Mouse (Mus musculus) hindbrain, postnatal 0 days (tissue): ENCODE measurements around the gene Gak. TPM values are rescaled to one million over a fixed set of nuclear protein-coding genes. Genes with fewer than 3 reads are reported as not detected.

ENCODE experiments used
- ATAC-seq: fragments of 200-750 bp; cut with Nextera tagmentation; 2 replicates; pipeline ENCODE4 v1.8.0; 2017; ENCODE audit warnings: mild to moderate bottlenecking, moderate TSS enrichment, moderate library complexity
- DNase-seq: peaks from one replicate; pipeline ENCODE4 v3.0.0-alpha.2; 2015; ENCODE audit warnings: low spot score
- H3K27ac ChIP-seq: fragments of 300-500 bp; sonication (generic); 2 replicates; pipeline ENCODE4 v1.5.1; 2014; ENCODE audit warnings: mild to moderate bottlenecking
- H3K27me3 ChIP-seq: fragments of 300-500 bp; sonication (generic); 2 replicates; pipeline ENCODE4 v1.6.1; 2014; ENCODE audit warnings: low read length, mixed read lengths; ENCODE audit not compliant: insufficient read depth
- H3K36me3 ChIP-seq: fragments of 300-500 bp; sonication (generic); 2 replicates; pipeline ENCODE4 v1.6.1; 2014; ENCODE audit warnings: low read length, mixed read lengths; ENCODE audit not compliant: insufficient read depth
- H3K4me1 ChIP-seq: fragments of 300-500 bp; sonication (generic); 2 replicates; pipeline ENCODE4 v1.6.1; 2014; ENCODE audit warnings: antibody characterized with exemption, low read length, mixed read lengths; ENCODE audit not compliant: insufficient read depth
- H3K4me2 ChIP-seq: fragments of 300-500 bp; sonication (generic); 2 replicates; pipeline ENCODE4 v1.6.1; 2014; ENCODE audit warnings: low read depth, mild to moderate bottlenecking, low read length, moderate library complexity, mixed read lengths
- H3K4me3 ChIP-seq: fragments of 300-500 bp; sonication (generic); 2 replicates; pipeline ENCODE4 v1.5.1; 2014; ENCODE audit warnings: low read length
- H3K9ac ChIP-seq: fragments of 300-500 bp; sonication (generic); replicated peaks from 2 replicates; pipeline ENCODE4 v1.6.1; 2014; ENCODE audit warnings: mild to moderate bottlenecking, low read length, moderate library complexity, mixed read lengths
- H3K9me3 ChIP-seq: fragments of 300-500 bp; sonication (generic); 2 replicates; pipeline ENCODE4 v1.6.1; 2016; ENCODE audit warnings: low read length, mixed read lengths
- CTCF ChIP-seq: IDR thresholded peaks from 2 replicates; pipeline ENCODE4 v1.5.1; 2016; ENCODE audit warnings: antibody characterized with exemption, control low read depth, low read depth
- WGBS: fragments of 180-500 bp; shearing (Covaris S2); extraction: QIAGEN DNeasy Blood & Tissue Kit; methylation state at CpG from one replicate; pipeline ENCODE4 v1.1.7; 2014; 5-methylcytosine and 5-hydroxymethylcytosine counted together
- polyA plus RNA-seq: library from polyadenylated mRNA; unstranded; fragments of >200 nt; fragmentation: Nextera tagmentation; extraction: Ambion mirVana; gene quantifications from 2 replicates; pipeline ENCODE4 v1.2.1, GENCODE M21; 2015
- total RNA-seq: library from RNA; depleted of rRNA; stranded (reverse); fragments of >200 nt; gene quantifications from 2 replicates; pipeline ENCODE4 v1.2.3, GENCODE M21; 2014

Gak gene
- total and polyA plus RNA-seq, 2 experiments from 2014 or later = 43.5 to 75.5 TPM

DNA sequence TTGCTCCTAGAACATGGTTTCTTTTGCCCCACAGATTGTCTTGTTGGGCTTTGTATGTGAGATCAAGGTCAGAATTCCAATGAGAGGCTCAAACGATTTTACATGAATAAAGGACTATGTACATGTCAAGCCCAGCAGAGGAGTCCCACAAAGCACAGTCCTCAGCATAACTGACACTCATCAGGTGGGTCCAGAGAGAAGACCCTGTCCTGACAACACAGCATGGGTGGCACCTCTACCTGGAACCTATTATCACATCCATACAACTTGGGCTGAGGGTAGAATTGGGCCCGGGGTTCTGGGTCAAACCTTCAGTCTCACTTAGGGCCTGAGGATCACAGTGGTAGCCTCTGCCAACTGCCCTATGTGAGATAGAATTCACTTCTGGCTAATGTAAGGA, 64.2 kb downstream of the Gak start:
- H3K4me3 ChIP-seq = no peak overlapping the region

GRCm38 (mm10) chr5:108564346-108564745, 65.2 kb downstream of the Gak start:
- no peak overlapping the region for H3K4me2 ChIP-seq
- DNase-seq = no peak
- 81% methylated on average over 3 of the region's 3 CpGs for WGBS
- H3K36me3 ChIP-seq = peaks cover 19% of the 10 kb centered on the region
- ATAC-seq = no peak
- no peaks in the 10 kb centered on the region for H3K4me1 ChIP-seq
- no peak overlapping the region for H3K9ac ChIP-seq
- TF ChIP-seq CTCF = no peak
- H3K27ac ChIP-seq = no peak overlapping the region
- H3K9me3 ChIP-seq = no peaks in the 10 kb centered on the region
- no peak overlapping the region for H3K4me3 ChIP-seq
- H3K27me3 ChIP-seq = no peaks in the 10 kb centered on the region

More for the DNA sequence above, 64.2 kb downstream of the Gak start:
- Histone ChIP-seq H3K27me3 (no peaks in the 10 kb centered on the region), H3K9ac (no peak overlapping the region), H3K4me2 (no peak overlapping the region), H3K4me1 (no peaks in the 10 kb centered on the region), H3K27ac (no peak overlapping the region), H3K36me3 (peaks cover 30% of the 10 kb centered on the region), H3K9me3 (no peaks in the 10 kb centered on the region)
- DNase-seq (no peak), ATAC-seq (no peak)
- 95% methylated on average over 2 of the region's 2 CpGs for WGBS
- TF ChIP-seq CTCF = no peak

- H3K27me3 ChIP-seq = no peaks in the 10 kb centered on the region
- no peak for ATAC-seq
- H3K27ac ChIP-seq = no peak overlapping the region
- peaks cover under 1% of the 10 kb centered on the region; the same call in 1 of the 2 replicates for H3K36me3 ChIP-seq
- no peaks in the 10 kb centered on the region for H3K4me1 ChIP-seq
- H3K9ac ChIP-seq = no peak overlapping the region
- no peaks in the 10 kb centered on the region for H3K9me3 ChIP-seq
- no peak for DNase-seq
- 83% methylated on average over 2 of the region's 2 CpGs for WGBS
- no peak overlapping the region for H3K4me3 ChIP-seq
- no peak for TF ChIP-seq CTCF
- no peak overlapping the region for H3K4me2 ChIP-seq
Observed at GRCm38 (mm10) chr5:108562483-108562882, 67.1 kb downstream of the Gak start.

DNA sequence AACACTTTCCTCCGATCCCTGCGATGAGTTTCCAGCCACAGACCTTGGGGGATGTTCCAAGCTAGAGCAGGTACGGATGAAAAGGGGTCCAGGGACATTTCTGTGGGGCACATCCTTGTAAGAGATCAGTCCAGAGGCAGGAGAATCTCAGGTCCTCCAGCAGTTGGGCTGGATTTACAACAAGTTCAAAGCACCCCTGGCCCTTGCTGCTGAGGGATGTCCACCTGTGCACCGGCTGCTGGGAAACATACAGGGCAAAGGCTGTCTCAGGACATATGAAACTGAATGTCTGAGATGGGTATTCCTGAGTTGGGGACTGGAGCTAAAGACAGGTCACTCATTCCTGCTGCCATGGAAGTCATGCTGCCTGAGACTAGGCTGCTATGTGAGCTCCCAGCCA, 72.6 kb downstream of the Gak start:
- Histone ChIP-seq H3K4me3 (no peak overlapping the region), H3K9me3 (no peaks in the 10 kb centered on the region), H3K4me1 (no peaks in the 10 kb centered on the region), H3K27me3 (no peaks in the 10 kb centered on the region), H3K4me2 (no peak overlapping the region), H3K36me3 (no peaks in the 10 kb centered on the region), H3K27ac (no peak overlapping the region), H3K9ac (no peak overlapping the region)
- no peak for TF ChIP-seq CTCF
- no peak for DNase-seq
- WGBS = 85% methylated on average over 4 of the region's 4 CpGs
- ATAC-seq = no peak

DNA sequence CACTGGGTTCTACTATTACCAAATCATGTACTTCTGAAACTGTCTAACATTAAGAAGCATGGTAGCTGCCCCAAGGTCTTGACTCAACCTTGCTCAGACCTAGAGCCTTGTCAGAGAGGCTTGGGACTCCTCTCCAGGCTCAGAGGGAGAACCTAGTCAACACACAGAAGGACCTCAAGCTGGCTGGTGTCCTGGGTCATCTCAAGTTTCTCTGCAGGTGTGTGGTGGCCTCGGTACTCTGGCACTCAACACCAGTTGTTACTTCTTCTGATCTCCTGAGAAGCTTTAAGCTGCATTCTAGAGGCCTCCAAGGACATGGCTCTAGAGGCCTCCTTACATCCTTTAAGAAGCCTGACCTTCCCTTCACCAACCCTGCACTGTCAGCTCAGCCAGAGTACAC, 75.5 kb downstream of the Gak start:
- DNase-seq (no peak), ATAC-seq (no peak)
- no peaks in the 10 kb centered on the region for H3K9me3 ChIP-seq
- H3K4me3 ChIP-seq = no peak overlapping the region
- no peaks in the 10 kb centered on the region for H3K36me3 ChIP-seq
- H3K27ac ChIP-seq = no peak overlapping the region
- 72% methylated on average over 1 of the region's 1 CpGs for WGBS
- no peak for TF ChIP-seq CTCF
- no peak overlapping the region for H3K9ac ChIP-seq
- H3K4me1 ChIP-seq = peaks cover under 1% of the 10 kb centered on the region; the same call in 1 of the 2 replicates
- H3K27me3 ChIP-seq = no peaks in the 10 kb centered on the region
- H3K4me2 ChIP-seq = no peak overlapping the region

GRCm38 (mm10) chr5:108550207-108550594, 79.4 kb downstream of the Gak start:
- peak; percentile 77 for ATAC-seq
- H3K27me3 ChIP-seq = no peaks in the 10 kb centered on the region

GRCm38 (mm10) chr5:108549489-108550206, 79.9 kb downstream of the Gak start, which contains the start of gene Cplx1:
Gene Cplx1, minus strand, starts transcription at chr5:108550024.
- Histone ChIP-seq H3K27ac (peak within 1 kb of the TSS; percentile 90), H3K27me3 (no peaks in the 10 kb centered on the region), H3K9me3 (no peaks in the 10 kb centered on the region), H3K4me3 (peak within 1 kb of the TSS; percentile 48), H3K4me2 (peak within 1 kb of the TSS; percentile 78), H3K36me3 (0 out of 2 replicates have a peak, but pooled peaks cover 5% of the 10 kb centered on the region), H3K4me1 (peaks cover 6% of the 10 kb centered on the region; the same call in 1 of the 2 replicates), H3K9ac (peak within 1 kb of the TSS; percentile 72)
- peak; percentile 88 for DNase-seq
- WGBS = under 1% methylated on average over 54 of the region's 56 CpGs
- no peak for TF ChIP-seq CTCF
- ATAC-seq = peak; percentile 93

More at GRCm38 (mm10) chr5:108550207-108550594, 79.4 kb downstream of the Gak start:
- Histone ChIP-seq H3K27ac (peak overlapping the region; percentile 90), H3K9me3 (no peaks in the 10 kb centered on the region), H3K9ac (peak overlapping the region; percentile 72), H3K36me3 (0 out of 2 replicates have a peak, but pooled peaks cover 3% of the 10 kb centered on the region), H3K4me2 (peak overlapping the region; percentile 78), H3K4me3 (peak overlapping the region; percentile 48), H3K4me1 (peaks cover 6% of the 10 kb centered on the region; the same call in 1 of the 2 replicates)
- 2% methylated on average over 16 of the region's 16 CpGs for WGBS
- peak; percentile 59 for DNase-seq
- TF ChIP-seq CTCF = no peak
